Mouse (Mus musculus) limb, embryonic 14.5 days (tissue): ENCODE measurements around the gene Cryaa. TPM values are rescaled to one million over a fixed set of nuclear protein-coding genes. Genes with fewer than 3 reads are reported as not detected.

Experiments
- ATAC-seq: fragments of 200-750 bp; cut with Nextera tagmentation; 2 replicates; pipeline ENCODE4 v1.8.0; 2017; ENCODE audit warnings: low read depth, moderate number of reproducible peaks, moderate TSS enrichment; ENCODE audit not compliant: low FRiP score
- DNase-seq: peaks from one replicate; pipeline ENCODE4 v3.0.0-alpha.2; 2015; ENCODE audit warnings: low spot score
- H3K27ac ChIP-seq: fragments of 300-500 bp; sonication (generic); replicated peaks from 2 replicates; pipeline ENCODE4 v1.5.1; 2014; ENCODE audit warnings: low read depth, mild to moderate bottlenecking, low read length, moderate library complexity, mixed read lengths
- H3K27me3 ChIP-seq: fragments of 300-500 bp; sonication (generic); 2 replicates; pipeline ENCODE4 v1.6.1; 2014; ENCODE audit warnings: low read length, mixed read lengths; ENCODE audit not compliant: control insufficient read depth, insufficient read depth
- H3K36me3 ChIP-seq: fragments of 300-500 bp; sonication (generic); 2 replicates; pipeline ENCODE4 v1.6.1; 2014; ENCODE audit warnings: mild to moderate bottlenecking, low read length, moderate library complexity, mixed read lengths; ENCODE audit not compliant: control insufficient read depth, insufficient read depth
- H3K4me1 ChIP-seq: fragments of 300-500 bp; sonication (generic); 2 replicates; pipeline ENCODE4 v1.6.1; 2014; ENCODE audit warnings: antibody characterized with exemption, low read length, mixed read lengths; ENCODE audit not compliant: control insufficient read depth, insufficient read depth
- H3K4me2 ChIP-seq: fragments of 300-500 bp; sonication (generic); replicated peaks from 2 replicates; pipeline ENCODE4 v1.6.1; 2014; ENCODE audit warnings: low read depth, mild to moderate bottlenecking, low read length, moderate library complexity; ENCODE audit not compliant: severe bottlenecking
- H3K4me3 ChIP-seq: fragments of 300-500 bp; sonication (generic); replicated peaks from 2 replicates; pipeline ENCODE4 v1.5.1; 2014; ENCODE audit warnings: low read length
- H3K9ac ChIP-seq: fragments of 300-500 bp; sonication (generic); 2 replicates; pipeline ENCODE4 v1.6.1; 2014; ENCODE audit warnings: mild to moderate bottlenecking, low read depth, low read length, moderate library complexity; ENCODE audit not compliant: severe bottlenecking
- H3K9me3 ChIP-seq: fragments of 300-500 bp; sonication (generic); 2 replicates; pipeline ENCODE4 v1.6.1; 2016; ENCODE audit warnings: low read length; ENCODE audit not compliant: control insufficient read depth
- POLR2A ChIP-seq: fragments of 200-500 bp; IDR thresholded peaks from 2 replicates; pipeline ENCODE4 v1.8.0; 2012; ENCODE audit warnings: inconsistent platforms, mild to moderate bottlenecking, moderate library complexity, borderline replicate concordance; ENCODE audit not compliant: insufficient read depth, insufficient read length; ENCODE audit errors: extremely low read depth
- WGBS: fragments of 180-500 bp; shearing (Covaris S2); extraction: QIAGEN DNeasy Blood & Tissue Kit; methylation state at CpG from one replicate; pipeline ENCODE4 v1.1.7; 2014; 5-methylcytosine and 5-hydroxymethylcytosine counted together
- polyA plus RNA-seq, 2 experiments: library from polyadenylated mRNA; depleted of rRNA in 1 of 2; stranded (reverse) in 1 of 2; unstranded in 1 of 2; fragments of >200 nt; fragmentation: Nextera tagmentation in 1 of 2; extraction: Ambion mirVana in 1 of 2; gene quantifications; 2 replicates each; pipeline versions ENCODE4 v1.2.1 to v1.2.3; 2012 to 2014

Gene Cryaa
- polyA plus RNA-seq, 2 experiments: 0.05 to 0.26 TPM

DNA sequence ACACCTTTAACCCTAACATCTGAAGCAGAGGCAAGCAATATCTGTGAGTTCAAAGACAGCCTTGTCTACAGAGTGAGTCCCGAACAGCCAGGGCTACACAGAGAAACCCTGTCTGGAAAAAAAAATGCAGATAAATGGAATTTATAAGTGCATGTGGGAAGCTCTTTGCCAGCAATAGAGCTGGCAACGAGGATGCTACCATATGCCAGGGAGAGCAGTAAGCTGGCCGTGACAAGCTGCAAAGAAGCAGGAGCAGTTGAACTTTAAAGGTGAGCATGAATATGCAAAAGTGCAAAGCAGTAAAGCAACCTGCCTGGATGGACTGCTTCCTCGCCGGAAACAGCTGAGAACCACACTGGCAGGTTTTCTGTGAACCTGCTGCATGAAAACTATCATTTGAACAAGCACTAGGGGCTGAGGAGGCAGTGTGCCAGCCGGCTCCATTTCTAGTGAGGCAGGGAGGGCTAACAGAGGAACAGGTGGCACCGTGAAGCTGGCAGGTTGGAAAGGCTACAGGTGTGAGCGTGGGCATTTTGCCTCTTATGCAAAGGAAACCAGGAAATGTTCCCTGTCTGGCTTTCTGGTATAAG, 16.9 kb upstream of the Cryaa start:
- no peak overlapping the region; the same call in 1 of the 2 replicates for H3K9ac ChIP-seq
- H3K36me3 ChIP-seq: peaks cover 3% of the 10 kb centered on the region
- no peak for ATAC-seq
- H3K4me1 ChIP-seq: peaks cover 11% of the 10 kb centered on the region
- no peak overlapping the region for H3K4me2 ChIP-seq
- TF ChIP-seq POLR2A: no peak
- H3K9me3 ChIP-seq: no peaks in the 10 kb centered on the region
- H3K4me3 ChIP-seq: no peak overlapping the region
- WGBS: 55% methylated on average over 8 of the region's 8 CpGs
- no peak for DNase-seq
- H3K27me3 ChIP-seq: no peaks in the 10 kb centered on the region
- H3K27ac ChIP-seq: no peak overlapping the region

DNA sequence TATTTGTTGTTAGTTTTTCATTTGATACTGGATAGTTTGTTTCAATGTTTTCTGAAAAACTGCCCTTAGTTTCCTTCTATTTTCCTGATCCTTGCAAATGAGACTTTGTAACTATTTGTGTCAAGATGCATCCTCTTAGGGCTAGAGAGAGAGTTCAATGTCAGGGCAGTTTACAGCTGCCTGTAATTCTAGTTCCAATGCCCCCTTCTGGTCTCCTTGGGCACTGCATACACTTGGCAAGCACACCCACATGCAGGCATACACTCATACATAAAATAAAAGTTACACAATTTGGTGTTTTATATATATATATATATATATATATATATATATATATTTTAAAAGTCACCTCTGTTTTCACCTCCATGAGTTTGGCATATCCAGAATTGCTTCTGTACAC, 14.8 kb upstream of the Cryaa start:
- peaks cover 5% of the 10 kb centered on the region for H3K4me1 ChIP-seq
- H3K27ac ChIP-seq: no peak overlapping the region
- no peaks in the 10 kb centered on the region for H3K27me3 ChIP-seq
- no peaks in the 10 kb centered on the region for H3K9me3 ChIP-seq
- no peaks in the 10 kb centered on the region for H3K36me3 ChIP-seq
- DNase-seq (no peak), ATAC-seq (no peak)
- no peak for TF ChIP-seq POLR2A
- H3K4me3 ChIP-seq: no peak overlapping the region
- H3K4me2 ChIP-seq: no peak overlapping the region
- no peak overlapping the region for H3K9ac ChIP-seq

DNA sequence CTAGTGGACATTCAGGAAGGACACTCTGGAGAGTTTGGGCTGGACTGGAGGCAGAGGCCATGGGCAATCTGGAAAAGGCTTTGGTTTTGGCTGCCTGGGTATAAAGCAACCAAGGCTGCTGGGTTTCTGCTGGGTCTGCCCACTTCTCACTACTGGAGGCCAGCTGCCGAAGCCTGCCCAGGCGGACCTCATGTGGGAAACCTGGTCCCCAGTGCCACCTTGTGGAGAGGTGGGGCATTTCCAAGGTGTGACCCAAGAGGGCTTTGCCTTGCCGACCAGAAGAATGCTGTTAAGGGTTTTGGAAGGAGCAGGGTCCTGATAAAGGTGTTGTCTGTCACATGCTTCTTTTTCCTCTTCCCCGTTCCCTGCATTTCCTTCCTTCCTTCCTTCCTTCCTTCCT, 12.8 kb upstream of the Cryaa start:
- Histone ChIP-seq H3K27ac (no peak overlapping the region), H3K4me3 (no peak overlapping the region), H3K36me3 (no peaks in the 10 kb centered on the region), H3K9me3 (no peaks in the 10 kb centered on the region), H3K9ac (no peak overlapping the region), H3K27me3 (no peaks in the 10 kb centered on the region), H3K4me2 (no peak overlapping the region), H3K4me1 (no peaks in the 10 kb centered on the region)
- DNase-seq (peak; percentile 71), ATAC-seq (peak; percentile 80; the same call in 1 of the 2 replicates)
- WGBS: 10% methylated on average over 4 of the region's 4 CpGs
- no peak for TF ChIP-seq POLR2A

DNA sequence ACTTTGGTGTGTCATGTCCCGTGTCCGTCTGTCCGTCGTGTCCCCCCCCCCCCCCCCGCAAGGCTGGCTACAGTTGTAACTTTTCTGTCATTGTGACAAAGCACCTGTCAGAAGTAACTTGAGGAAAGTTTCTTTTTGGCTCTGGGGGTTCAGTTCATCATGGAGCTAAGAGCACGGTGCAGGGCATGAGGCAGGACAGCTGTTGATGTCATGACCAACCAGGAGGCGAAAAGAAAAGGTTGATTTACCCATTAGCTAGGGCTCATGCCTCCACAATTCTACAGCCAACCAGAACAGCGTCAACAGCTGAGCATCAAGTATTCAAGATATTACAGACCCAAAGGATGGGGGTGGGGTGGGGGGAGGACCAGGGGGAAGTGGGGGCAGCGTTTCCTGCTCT, 9.3 kb upstream of the Cryaa start:
- DNase-seq: no peak
- H3K4me2 ChIP-seq: no peak overlapping the region
- no peaks in the 10 kb centered on the region for H3K36me3 ChIP-seq
- H3K9ac ChIP-seq: no peak overlapping the region
- no peaks in the 10 kb centered on the region for H3K4me1 ChIP-seq
- 78% methylated on average over 8 of the region's 9 CpGs for WGBS
- no peak overlapping the region for H3K4me3 ChIP-seq
- TF ChIP-seq POLR2A: no peak
- ATAC-seq: peak; percentile 9; the same call in 1 of the 2 replicates
- no peak overlapping the region for H3K27ac ChIP-seq
- H3K9me3 ChIP-seq: no peaks in the 10 kb centered on the region
- H3K27me3 ChIP-seq: no peaks in the 10 kb centered on the region

DNA sequence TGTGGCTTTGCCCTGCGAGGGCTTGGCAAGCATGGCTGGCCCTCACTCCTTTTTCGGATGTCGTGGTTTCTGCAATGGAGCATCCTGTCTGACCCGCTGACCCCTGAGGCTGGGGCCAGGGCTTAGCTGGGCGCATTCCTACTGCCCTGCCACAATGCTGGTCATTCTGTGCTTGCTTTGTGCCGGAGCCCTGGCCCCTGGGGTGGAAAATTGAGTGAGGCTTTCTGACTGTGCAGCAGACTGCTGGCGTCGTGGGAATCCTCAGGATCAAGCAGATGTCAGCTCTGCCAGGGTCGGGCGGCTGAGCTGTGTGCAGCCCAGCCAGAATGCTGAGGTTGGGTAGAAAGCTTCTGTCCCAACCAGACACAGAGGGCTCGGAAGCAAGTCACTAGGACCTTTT, 7.4 kb upstream of the Cryaa start:
- ATAC-seq (0 out of 2 replicates have a peak, but pooled peaks have one; percentile 11), DNase-seq (no peak)
- no peak overlapping the region for H3K4me2 ChIP-seq
- no peaks in the 10 kb centered on the region for H3K9me3 ChIP-seq
- no peak for TF ChIP-seq POLR2A
- 44% methylated on average over 11 of the region's 11 CpGs for WGBS
- H3K9ac ChIP-seq: no peak overlapping the region
- no peaks in the 10 kb centered on the region for H3K27me3 ChIP-seq
- no peaks in the 10 kb centered on the region for H3K36me3 ChIP-seq
- no peak overlapping the region for H3K4me3 ChIP-seq
- no peaks in the 10 kb centered on the region for H3K4me1 ChIP-seq
- no peak overlapping the region for H3K27ac ChIP-seq
